Mouse (Mus musculus): Measurements from ENCODE around the gene Shld2.

The Shld2 gene

GRCm38 (mm10) chr14:34221416-34222077, 88.7 kb downstream of the Shld2 start:
- DNase-seq (ENCODE audit: extremely low spot score) = no peak

- no peak for DNase-seq (ENCODE audit: extremely low spot score)
These were observed 89.9 kb downstream of the Shld2 start for GRCm38 (mm10) chr14:34220426-34220825.

GRCm38 (mm10) chr14:34219786-34220198, 90.5 kb downstream of the Shld2 start:
- no peak for DNase-seq (ENCODE audit: extremely low spot score)

GRCm38 (mm10) chr14:34219295-34219694, 91.0 kb downstream of the Shld2 start, which contains the start of gene Syt15:
Gene Syt15 (plus strand): TSS chr14:34219595.
- no peak for DNase-seq (ENCODE audit: extremely low spot score)

GRCm38 (mm10) chr14:34215451-34216127, 94.7 kb downstream of the Shld2 start:
- DNase-seq (ENCODE audit: extremely low spot score) = no peak

- no peak for DNase-seq (ENCODE audit: extremely low spot score)
These were observed 100.4 kb downstream of the Shld2 start for GRCm38 (mm10) chr14:34209942-34210341.

- DNase-seq (ENCODE audit: extremely low spot score) = no peak
These were observed 101.2 kb downstream of the Shld2 start for GRCm38 (mm10) chr14:34209080-34209479.

- peak; percentile 42 for DNase-seq (ENCODE audit: extremely low spot score)
These were observed 101.6 kb downstream of the Shld2 start for GRCm38 (mm10) chr14:34208651-34209050.

- DNase-seq (ENCODE audit: extremely low spot score) = no peak
These were observed 102.3 kb downstream of the Shld2 start for GRCm38 (mm10) chr14:34207996-34208395.

- peak; percentile 44 for DNase-seq (ENCODE audit: extremely low spot score)
These were observed 108.9 kb downstream of the Shld2 start, which contains the start of gene Gprin2 for GRCm38 (mm10) chr14:34201231-34202035. Gene Gprin2 (minus strand): TSS chr14:34201653.

- no peak for DNase-seq (ENCODE audit: extremely low spot score)
These were observed 109.5 kb downstream of the Shld2 start for GRCm38 (mm10) chr14:34200738-34201230.

- DNase-seq (ENCODE audit: extremely low spot score) = no peak
These were observed 113.6 kb downstream of the Shld2 start for GRCm38 (mm10) chr14:34196706-34197105.

GRCm38 (mm10) chr14:34195466-34195865, 114.8 kb downstream of the Shld2 start:
- no peak for DNase-seq (ENCODE audit: extremely low spot score)

GRCm38 (mm10) chr14:34193879-34194278, 116.4 kb downstream of the Shld2 start:
- no peak for DNase-seq (ENCODE audit: extremely low spot score)

GRCm38 (mm10) chr14:34190361-34190760, 119.9 kb downstream of the Shld2 start:
- no peak for DNase-seq (ENCODE audit: extremely low spot score)

- DNase-seq (ENCODE audit: extremely low spot score) = peak; percentile 41
These were observed 121.7 kb downstream of the Shld2 start for GRCm38 (mm10) chr14:34188629-34189028.
